Mouse (Mus musculus): ENCODE measurements around the gene Btbd35f13.
"Not testable (repeated sequence)": the region's sequence is repeated elsewhere in the genome, so short reads cannot be mapped to it uniquely, and the experiment has no call there.

The Btbd35f13 gene

GRCm38 (mm10) chrX:33656872-33657271, at the start of gene Btbd35f13:
Gene Btbd35f13, plus strand, starts transcription at chrX:33657172.
- not testable (repeated sequence) for DNase-seq (ENCODE audit: extremely low read depth, insufficient read length, low spot score)

- not testable (repeated sequence) for DNase-seq (ENCODE audit: extremely low read depth, insufficient read length, low spot score)
These were observed 45.3 kb downstream of the Btbd35f13 start, which contains the start of gene Btbd35f14 for GRCm38 (mm10) chrX:33702249-33702648. Gene Btbd35f14, minus strand, starts transcription at chrX:33702349.
